Mouse (Mus musculus): ENCODE measurements around the gene Dhx36. TPM values are rescaled to one million over a fixed set of nuclear protein-coding genes. Genes with fewer than 3 reads are reported as not detected.

The Dhx36 gene
- polyA plus RNA-seq, 1 experiment from 2014 or later: 38.6 TPM

GRCm38 (mm10) chr3:62484340-62484739 is 22.5 kb downstream of the Dhx36 start:
- no peaks in the 10 kb centered on the region for H3K27me3 ChIP-seq (ENCODE audit: insufficient read depth, low read length)
- 94% methylated on average over 2 of the region's 2 CpGs for WGBS
- no peak overlapping the region for H3K4me2 ChIP-seq
- H3K4me1 ChIP-seq (ENCODE audit: insufficient read depth): no peaks in the 10 kb centered on the region
- no peak for DNase-seq
- H3K9me3 ChIP-seq (ENCODE audit: low read depth, low read length): no peaks in the 10 kb centered on the region
- H3K9ac ChIP-seq: no peak overlapping the region
- peaks cover 67% of the 10 kb centered on the region for H3K36me3 ChIP-seq (ENCODE audit: insufficient read depth)
- no peak overlapping the region for H3K27ac ChIP-seq (ENCODE audit: low read depth)
- no peak overlapping the region for H3K4me3 ChIP-seq (ENCODE audit: low read depth, low read length)
- no peak for TF ChIP-seq CTCF (IDR thresholded peaks at IDR 0.05; ENCODE audit: low read depth)
- no peak for ATAC-seq (ENCODE audit: insufficient read depth)

DNA sequence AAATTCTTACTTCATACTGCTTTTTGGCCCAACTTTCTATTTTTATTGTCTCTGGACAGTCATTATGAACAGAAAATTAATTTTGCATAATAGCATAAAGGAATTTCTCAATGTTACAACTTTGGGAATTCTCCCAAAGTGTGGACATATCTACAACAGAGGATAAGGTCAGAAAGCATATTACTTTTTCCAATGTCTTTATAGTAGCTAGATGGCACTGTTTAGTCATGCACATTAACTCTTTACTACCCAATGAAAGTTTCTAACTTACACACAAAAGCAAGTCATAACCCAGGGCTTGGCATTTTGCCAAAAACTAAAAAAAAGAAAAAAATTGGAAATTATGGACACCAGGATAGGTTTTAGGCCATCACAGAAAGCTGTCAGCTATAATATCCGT is 36.6 kb downstream of the Dhx36 start:
- 93% methylated on average over 1 of the region's 1 CpGs for WGBS
- no peak overlapping the region for H3K9ac ChIP-seq
- H3K4me1 ChIP-seq (ENCODE audit: insufficient read depth): no peaks in the 10 kb centered on the region
- no peaks in the 10 kb centered on the region for H3K27me3 ChIP-seq (ENCODE audit: insufficient read depth, low read length)
- peaks cover 81% of the 10 kb centered on the region for H3K36me3 ChIP-seq (ENCODE audit: insufficient read depth)
- TF ChIP-seq CTCF (IDR thresholded peaks at IDR 0.05; ENCODE audit: low read depth): no peak
- H3K27ac ChIP-seq (ENCODE audit: low read depth): no peak overlapping the region
- no peak overlapping the region for H3K4me3 ChIP-seq (ENCODE audit: low read depth, low read length)
- peak; percentile 35 for DNase-seq
- H3K9me3 ChIP-seq (ENCODE audit: low read depth, low read length): no peaks in the 10 kb centered on the region
- no peak overlapping the region for H3K4me2 ChIP-seq
- no peak for ATAC-seq (ENCODE audit: insufficient read depth)

DNA sequence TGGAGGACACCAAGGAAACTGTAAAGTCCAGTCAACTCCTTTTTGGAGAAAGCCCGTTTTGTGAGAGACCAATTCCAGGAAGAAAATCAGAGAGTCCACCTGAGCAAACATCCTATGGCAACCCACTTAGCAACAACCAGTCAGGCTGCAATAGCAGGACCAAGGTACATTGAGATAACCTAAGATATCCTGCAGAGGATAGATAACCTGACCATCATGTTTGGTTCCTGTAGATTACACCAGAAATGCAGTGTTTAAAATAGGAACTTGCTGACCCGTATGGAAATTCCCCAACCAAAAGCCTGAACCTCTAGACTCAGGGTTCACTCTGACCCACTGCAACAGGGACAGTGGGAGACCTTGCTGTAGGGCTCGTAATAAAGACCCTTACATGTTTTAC is 42.5 kb downstream of the Dhx36 start:
- Histone ChIP-seq H3K27ac (ENCODE audit: low read depth) (no peak overlapping the region), H3K9me3 (ENCODE audit: low read depth, low read length) (no peaks in the 10 kb centered on the region), H3K4me3 (ENCODE audit: low read depth, low read length) (no peak overlapping the region), H3K36me3 (ENCODE audit: insufficient read depth) (peaks cover 87% of the 10 kb centered on the region), H3K9ac (no peak overlapping the region), H3K4me1 (ENCODE audit: insufficient read depth) (no peaks in the 10 kb centered on the region), H3K4me2 (no peak overlapping the region), H3K27me3 (ENCODE audit: insufficient read depth, low read length) (no peaks in the 10 kb centered on the region)
- 68% methylated on average over 3 of the region's 3 CpGs for WGBS
- no peak for TF ChIP-seq CTCF (IDR thresholded peaks at IDR 0.05; ENCODE audit: low read depth)
- ATAC-seq (ENCODE audit: insufficient read depth) (no peak), DNase-seq (no peak)

DNA sequence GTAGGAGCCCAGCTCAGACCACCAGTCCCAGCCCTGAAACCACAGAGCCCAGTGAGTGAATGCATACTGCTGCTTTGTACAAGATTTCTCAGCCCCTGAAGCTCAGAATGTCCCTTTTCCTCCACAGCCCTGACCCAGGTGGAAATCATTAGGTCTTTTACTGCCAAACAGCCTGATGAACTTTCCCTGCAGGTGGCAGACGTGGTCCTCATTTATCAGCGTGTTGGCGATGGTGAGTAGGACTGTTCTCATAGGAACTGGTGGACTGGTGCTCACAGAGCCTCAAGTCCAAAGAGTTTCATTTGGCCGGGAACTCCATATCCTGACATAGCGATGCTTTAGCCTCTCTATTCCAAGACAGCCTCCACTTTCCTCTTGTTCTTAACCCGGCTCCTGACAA is 47.3 kb downstream of the Dhx36 start:
- DNase-seq (no peak), ATAC-seq (ENCODE audit: insufficient read depth) (no peak)
- H3K9ac ChIP-seq: no peak overlapping the region
- no peak overlapping the region for H3K27ac ChIP-seq (ENCODE audit: low read depth)
- no peaks in the 10 kb centered on the region for H3K9me3 ChIP-seq (ENCODE audit: low read depth, low read length)
- TF ChIP-seq CTCF (IDR thresholded peaks at IDR 0.05; ENCODE audit: low read depth): no peak
- H3K36me3 ChIP-seq (ENCODE audit: insufficient read depth): peaks cover 58% of the 10 kb centered on the region
- WGBS: 82% methylated on average over 6 of the region's 6 CpGs
- H3K27me3 ChIP-seq (ENCODE audit: insufficient read depth, low read length): no peaks in the 10 kb centered on the region
- H3K4me2 ChIP-seq: no peak overlapping the region
- no peak overlapping the region for H3K4me3 ChIP-seq (ENCODE audit: low read depth, low read length)
- H3K4me1 ChIP-seq (ENCODE audit: insufficient read depth): no peaks in the 10 kb centered on the region

- Histone ChIP-seq H3K36me3 (ENCODE audit: insufficient read depth) (peaks cover 50% of the 10 kb centered on the region), H3K4me3 (ENCODE audit: low read depth, low read length) (no peak overlapping the region), H3K4me2 (no peak overlapping the region), H3K27ac (ENCODE audit: low read depth) (no peak overlapping the region), H3K4me1 (ENCODE audit: insufficient read depth) (no peaks in the 10 kb centered on the region), H3K9me3 (ENCODE audit: low read depth, low read length) (no peaks in the 10 kb centered on the region), H3K9ac (no peak overlapping the region), H3K27me3 (ENCODE audit: insufficient read depth, low read length) (no peaks in the 10 kb centered on the region)
- TF ChIP-seq CTCF (IDR thresholded peaks at IDR 0.05; ENCODE audit: low read depth): peak; percentile 82
- peak; percentile 85 for DNase-seq
- peak; percentile 87 for ATAC-seq (ENCODE audit: insufficient read depth)
- 45% methylated on average over 6 of the region's 6 CpGs for WGBS
Measured at GRCm38 (mm10) chr3:62458284-62459013, 48.4 kb downstream of the Dhx36 start.

GRCm38 (mm10) chr3:62455854-62456253 is 51.0 kb downstream of the Dhx36 start:
- no peak for ATAC-seq (ENCODE audit: insufficient read depth)
- no peak overlapping the region for H3K4me3 ChIP-seq (ENCODE audit: low read depth, low read length)
- no peaks in the 10 kb centered on the region for H3K4me1 ChIP-seq (ENCODE audit: insufficient read depth)
- no peak overlapping the region for H3K4me2 ChIP-seq
- no peak for TF ChIP-seq CTCF (IDR thresholded peaks at IDR 0.05; ENCODE audit: low read depth)
- H3K9me3 ChIP-seq (ENCODE audit: low read depth, low read length): no peaks in the 10 kb centered on the region
- no peak overlapping the region for H3K27ac ChIP-seq (ENCODE audit: low read depth)
- DNase-seq: no peak
- no peak overlapping the region for H3K9ac ChIP-seq
- H3K27me3 ChIP-seq (ENCODE audit: insufficient read depth, low read length): no peaks in the 10 kb centered on the region
- H3K36me3 ChIP-seq (ENCODE audit: insufficient read depth): peaks cover 26% of the 10 kb centered on the region; the same call in 1 of the 2 replicates
- WGBS: 55% methylated on average over 1 of the region's 1 CpGs

GRCm38 (mm10) chr3:62454096-62454495 is 52.7 kb downstream of the Dhx36 start:
- no peak overlapping the region for H3K9ac ChIP-seq
- peak overlapping the region; percentile 13; the same call in 1 of the 2 replicates for H3K27ac ChIP-seq (ENCODE audit: low read depth)
- TF ChIP-seq CTCF (IDR thresholded peaks at IDR 0.05; ENCODE audit: low read depth): no peak
- no peak overlapping the region for H3K4me2 ChIP-seq
- ATAC-seq (ENCODE audit: insufficient read depth) (no peak), DNase-seq (peak; percentile 54)
- H3K4me3 ChIP-seq (ENCODE audit: low read depth, low read length): no peak overlapping the region
- 37% methylated on average over 3 of the region's 3 CpGs for WGBS
- no peaks in the 10 kb centered on the region for H3K27me3 ChIP-seq (ENCODE audit: insufficient read depth, low read length)
- H3K9me3 ChIP-seq (ENCODE audit: low read depth, low read length): no peaks in the 10 kb centered on the region
- H3K36me3 ChIP-seq (ENCODE audit: insufficient read depth): peaks cover 13% of the 10 kb centered on the region
- no peaks in the 10 kb centered on the region for H3K4me1 ChIP-seq (ENCODE audit: insufficient read depth)
